Mouse (Mus musculus): ENCODE data around the gene Cfap126.
"Not testable (repeated sequence)": the region's sequence is repeated elsewhere in the genome, so short reads cannot be mapped to it uniquely, and the experiment has no call there.

Cfap126 gene

GRCm38 (mm10) chr1:171113873-171114299, at the start of gene Cfap126:
Gene Cfap126, plus strand, starts transcription at chr1:171113918.
- DNase-seq (ENCODE audit: low read depth, low spot score): peak; percentile 58

GRCm38 (mm10) chr1:171064491-171065242, 49.1 kb upstream of the Cfap126 start, which contains the start of gene Fcgr3:
Gene Fcgr3, minus strand, starts transcription at chr1:171064935.
- DNase-seq (ENCODE audit: low read depth, low spot score): peak; percentile 95

DNA sequence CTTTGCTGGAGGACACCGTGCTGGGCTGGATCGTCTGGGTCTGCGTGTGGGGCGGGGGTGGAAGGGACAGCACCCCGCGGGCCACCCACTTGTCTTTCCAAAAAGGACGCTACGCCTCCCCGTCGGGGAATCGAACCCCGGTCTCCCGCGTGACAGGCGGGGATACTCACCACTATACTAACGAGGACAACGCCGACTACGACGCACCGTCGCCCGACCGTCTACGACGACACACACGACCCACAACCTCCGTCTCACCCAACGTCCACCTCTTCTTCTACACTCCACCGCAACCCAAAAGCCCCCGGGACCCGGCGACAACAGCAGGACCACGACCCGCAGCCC, 48.5 kb upstream of the Cfap126 start:
- DNase-seq (ENCODE audit: low read depth, low spot score): not testable (repeated sequence)

GRCm38 (mm10) chr1:171065768-171066167, 48.0 kb upstream of the Cfap126 start:
- not testable (repeated sequence) for DNase-seq (ENCODE audit: low read depth, low spot score)

DNA sequence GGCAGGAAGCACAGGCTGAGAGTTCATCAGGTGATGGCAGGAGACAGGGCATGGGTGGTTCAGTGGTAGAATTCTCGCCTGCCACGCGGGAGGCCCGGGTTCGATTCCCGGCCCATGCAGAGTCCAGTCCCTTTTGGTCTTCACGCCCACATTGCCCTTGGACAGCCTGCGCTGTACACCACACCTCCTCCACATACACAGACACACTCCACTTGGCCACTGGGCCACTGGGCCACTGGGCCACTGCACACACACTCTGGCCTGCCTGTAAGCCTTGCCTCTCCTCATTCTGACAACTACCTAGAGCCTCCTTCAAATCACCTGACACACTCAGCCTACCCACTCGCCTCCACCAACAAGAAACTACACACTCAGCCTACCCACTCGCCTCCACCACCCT, 47.1 kb upstream of the Cfap126 start:
- not testable (repeated sequence) for DNase-seq (ENCODE audit: low read depth, low spot score)

- DNase-seq (ENCODE audit: low read depth, low spot score): not testable (repeated sequence)
These were observed 45.8 kb upstream of the Cfap126 start for GRCm38 (mm10) chr1:171067928-171068327.

DNA sequence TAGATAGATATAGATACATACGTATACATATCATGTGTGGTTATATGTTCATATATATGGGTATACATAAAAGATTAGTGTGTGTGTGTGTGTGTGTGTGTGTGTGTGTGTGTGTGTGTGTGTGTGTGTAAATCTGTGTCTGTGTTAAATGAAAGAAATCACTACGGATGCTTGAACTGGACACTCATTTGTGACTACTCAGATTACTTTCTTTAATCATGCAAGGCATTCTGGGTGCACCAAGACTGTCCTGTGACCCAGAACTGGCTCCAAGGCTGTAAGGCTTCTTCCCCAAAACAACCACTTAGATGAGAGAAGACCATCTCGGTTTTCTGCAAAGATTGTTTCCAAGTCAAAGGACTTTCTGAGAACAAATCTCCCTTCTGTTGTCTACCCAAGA, 44.2 kb upstream of the Cfap126 start:
- DNase-seq (ENCODE audit: low read depth, low spot score): not testable (repeated sequence)

- not testable (repeated sequence) for DNase-seq (ENCODE audit: low read depth, low spot score)
These were observed 42.8 kb upstream of the Cfap126 start for GRCm38 (mm10) chr1:171070879-171071278.

- DNase-seq (ENCODE audit: low read depth, low spot score): not testable (repeated sequence)
These were observed 42.0 kb upstream of the Cfap126 start for GRCm38 (mm10) chr1:171071726-171072125.

- not testable (repeated sequence) for DNase-seq (ENCODE audit: low read depth, low spot score)
These were observed 41.5 kb upstream of the Cfap126 start for GRCm38 (mm10) chr1:171072217-171072616.

DNA sequence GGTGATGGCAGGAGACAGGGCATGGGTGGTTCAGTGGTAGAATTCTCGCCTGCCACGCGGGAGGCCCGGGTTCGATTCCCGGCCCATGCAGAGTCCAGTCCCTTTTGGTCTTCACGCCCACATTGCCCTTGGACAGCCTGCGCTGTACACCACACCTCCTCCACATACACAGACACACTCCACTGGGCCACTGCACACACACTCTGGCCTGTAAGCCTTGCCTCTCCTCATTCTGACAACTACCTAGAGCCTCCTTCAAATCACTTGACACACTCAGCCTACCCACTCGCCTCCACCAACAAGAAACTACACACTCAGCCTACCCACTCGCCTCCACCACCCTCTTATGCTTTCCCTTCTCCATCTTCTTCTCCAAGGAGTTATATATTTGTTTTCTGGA, 39.4 kb upstream of the Cfap126 start:
- DNase-seq (ENCODE audit: low read depth, low spot score): peak; percentile 78

GRCm38 (mm10) chr1:171076176-171076575, 37.5 kb upstream of the Cfap126 start:
- not testable (repeated sequence) for DNase-seq (ENCODE audit: low read depth, low spot score)

- not testable (repeated sequence) for DNase-seq (ENCODE audit: low read depth, low spot score)
These were observed 36.5 kb upstream of the Cfap126 start for GRCm38 (mm10) chr1:171077192-171077591.

- DNase-seq (ENCODE audit: low read depth, low spot score): not testable (repeated sequence)
These were observed 35.8 kb upstream of the Cfap126 start for GRCm38 (mm10) chr1:171077955-171078354.

DNA sequence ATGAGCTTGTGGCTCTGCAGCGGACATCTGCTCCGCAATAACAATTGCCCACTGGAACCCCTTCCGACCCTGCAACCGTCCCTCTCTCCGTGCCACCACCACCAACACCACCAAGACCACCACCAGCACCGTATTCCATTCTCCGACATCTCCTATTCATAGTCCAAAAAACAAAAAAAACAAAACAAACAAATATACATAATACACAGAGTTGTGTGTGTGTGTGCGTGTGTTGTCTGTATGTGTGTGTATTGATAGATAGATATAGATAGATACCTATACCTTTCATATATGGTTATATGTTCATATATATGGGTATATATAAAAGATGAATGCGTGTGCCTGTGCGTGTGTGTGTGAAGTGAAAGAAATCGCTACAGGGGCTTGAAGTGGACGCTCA, 35.3 kb upstream of the Cfap126 start:
- DNase-seq (ENCODE audit: low read depth, low spot score): not testable (repeated sequence)

GRCm38 (mm10) chr1:171079345-171079744, 34.4 kb upstream of the Cfap126 start:
- DNase-seq (ENCODE audit: low read depth, low spot score): not testable (repeated sequence)

GRCm38 (mm10) chr1:171079825-171080224, 33.9 kb upstream of the Cfap126 start:
- not testable (repeated sequence) for DNase-seq (ENCODE audit: low read depth, low spot score)

DNA sequence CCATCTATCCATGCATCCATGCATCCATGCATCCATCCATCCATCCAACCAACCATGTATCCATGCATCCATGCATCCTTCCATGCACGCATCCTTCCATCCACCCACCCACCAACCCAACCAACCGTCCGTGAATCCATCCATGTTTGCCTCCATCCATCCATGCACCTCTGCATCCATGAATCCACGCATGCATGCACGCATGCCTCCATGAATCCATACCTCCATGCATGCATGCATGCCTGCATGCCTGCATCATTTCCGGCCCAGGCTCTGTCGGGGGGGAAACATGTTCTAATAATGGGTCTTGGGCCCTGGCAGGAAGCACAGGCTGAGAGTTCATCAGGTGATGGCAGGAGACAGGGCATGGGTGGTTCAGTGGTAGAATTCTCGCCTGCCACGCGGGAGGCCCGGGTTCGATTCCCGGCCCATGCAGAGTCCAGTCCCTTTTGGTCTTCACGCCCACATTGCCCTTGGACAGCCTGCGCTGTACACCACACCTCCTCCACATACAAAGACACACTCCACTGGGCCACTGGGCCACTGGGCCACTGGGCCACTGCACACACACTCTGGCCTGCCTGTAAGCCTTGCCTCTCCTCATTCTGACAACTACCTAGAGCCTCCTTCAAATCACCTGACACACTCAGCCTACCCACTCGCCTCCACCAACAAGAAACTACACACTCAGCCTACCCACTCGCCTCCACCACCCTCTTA, 32.0 kb upstream of the Cfap126 start:
- not testable (repeated sequence) for DNase-seq (ENCODE audit: low read depth, low spot score)

- DNase-seq (ENCODE audit: low read depth, low spot score): no peak
These were observed 28.0 kb upstream of the Cfap126 start for GRCm38 (mm10) chr1:171085718-171086117.

GRCm38 (mm10) chr1:171088237-171088869, 25.4 kb upstream of the Cfap126 start:
- peak; percentile 57 for DNase-seq (ENCODE audit: low read depth, low spot score)

DNA sequence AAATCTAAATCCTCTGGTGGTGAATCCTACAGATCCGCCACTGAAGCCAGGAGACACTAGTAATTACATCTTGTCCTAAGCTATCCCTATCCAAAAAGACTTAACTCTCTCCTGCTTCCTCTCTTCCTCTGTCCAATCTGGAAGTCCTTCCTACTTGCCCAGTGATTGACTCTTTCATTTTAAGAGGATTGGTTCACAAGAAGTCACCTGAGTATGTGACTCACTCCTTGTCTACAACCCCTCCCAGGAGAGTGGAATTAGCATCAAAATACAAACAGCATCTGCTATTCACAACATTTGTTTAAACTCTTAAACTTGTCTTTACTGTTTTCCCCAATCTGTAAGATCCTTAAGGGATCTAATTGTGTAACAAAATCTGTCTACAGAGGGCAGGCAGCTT, 23.8 kb upstream of the Cfap126 start:
- DNase-seq (ENCODE audit: low read depth, low spot score): peak; percentile 85

DNA sequence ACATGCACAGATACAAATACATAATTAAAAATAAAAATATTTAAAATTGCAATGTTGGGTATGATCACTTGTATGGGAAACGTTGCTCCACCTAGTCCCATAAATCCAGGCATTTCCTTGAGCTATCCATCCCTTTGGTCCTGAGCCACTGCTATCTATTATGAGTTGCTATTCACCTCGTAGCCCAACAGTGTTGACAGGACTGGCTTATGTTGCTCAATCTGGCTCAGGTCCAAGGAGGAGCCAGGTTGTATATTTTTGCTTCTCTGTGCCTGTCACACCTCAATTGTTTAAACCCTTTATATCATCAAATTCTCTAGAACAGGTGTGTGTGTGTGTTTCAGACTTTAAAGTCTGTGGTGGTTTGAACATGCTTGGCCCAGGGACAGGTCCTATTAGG, 23.0 kb upstream of the Cfap126 start:
- no peak for DNase-seq (ENCODE audit: low read depth, low spot score)

All from ZHBTc4 (cell line).